Mouse (Mus musculus) kidney, embryonic 15.5 days (tissue): ENCODE measurements around the gene Catsper1. TPM values are rescaled to one million over a fixed set of nuclear protein-coding genes. Genes with fewer than 3 reads are reported as not detected.

ENCODE experiments used
- ATAC-seq: fragments of 200-750 bp; cut with Nextera tagmentation; replicated peaks from 2 replicates; pipeline ENCODE4 v1.8.0; 2017; ENCODE audit warnings: moderate TSS enrichment; ENCODE audit not compliant: low FRiP score
- H3K27ac ChIP-seq: fragments of 300-500 bp; sonication (generic); 2 replicates; pipeline ENCODE4 v1.5.1; 2015; ENCODE audit warnings: mild to moderate bottlenecking, inconsistent platforms
- H3K27me3 ChIP-seq: fragments of 300-500 bp; sonication (generic); 2 replicates; pipeline ENCODE4 v1.6.1; 2015; ENCODE audit warnings: inconsistent platforms
- H3K36me3 ChIP-seq: fragments of 300-500 bp; sonication (generic); 2 replicates; pipeline ENCODE4 v1.6.1; 2015; ENCODE audit warnings: inconsistent platforms
- H3K4me1 ChIP-seq: fragments of 300-500 bp; sonication (generic); 2 replicates; pipeline ENCODE4 v1.6.1; 2015; ENCODE audit warnings: inconsistent platforms
- H3K4me2 ChIP-seq: fragments of 300-500 bp; sonication (generic); 2 replicates; pipeline ENCODE4 v1.6.1; 2015; ENCODE audit warnings: moderate library complexity, mild to moderate bottlenecking, inconsistent platforms
- H3K4me3 ChIP-seq: fragments of 300-500 bp; sonication (generic); replicated peaks from 2 replicates; pipeline ENCODE4 v1.5.1; 2015; ENCODE audit warnings: mild to moderate bottlenecking, inconsistent platforms
- H3K9ac ChIP-seq: fragments of 300-500 bp; sonication (generic); 2 replicates; pipeline ENCODE4 v1.6.1; 2015; ENCODE audit warnings: mild to moderate bottlenecking, inconsistent platforms
- H3K9me3 ChIP-seq: fragments of 300-500 bp; sonication (generic); replicated peaks from 2 replicates; pipeline ENCODE4 v1.6.1; 2016; ENCODE audit warnings: inconsistent platforms
- WGBS: fragments of 180-500 bp; shearing (Covaris S2); methylation state at CpG from one replicate; pipeline ENCODE4 v1.1.7; 2015; ENCODE audit warnings: mixed read lengths; 5-methylcytosine and 5-hydroxymethylcytosine counted together
- polyA plus RNA-seq: library from polyadenylated mRNA; unstranded; fragments of >200 nt; fragmentation: Nextera tagmentation; extraction: Ambion mirVana; gene quantifications from 2 replicates; pipeline ENCODE4 v1.2.1, GENCODE M21; 2015

Gene Catsper1
- polyA plus RNA-seq: not detected in 2 replicates

DNA sequence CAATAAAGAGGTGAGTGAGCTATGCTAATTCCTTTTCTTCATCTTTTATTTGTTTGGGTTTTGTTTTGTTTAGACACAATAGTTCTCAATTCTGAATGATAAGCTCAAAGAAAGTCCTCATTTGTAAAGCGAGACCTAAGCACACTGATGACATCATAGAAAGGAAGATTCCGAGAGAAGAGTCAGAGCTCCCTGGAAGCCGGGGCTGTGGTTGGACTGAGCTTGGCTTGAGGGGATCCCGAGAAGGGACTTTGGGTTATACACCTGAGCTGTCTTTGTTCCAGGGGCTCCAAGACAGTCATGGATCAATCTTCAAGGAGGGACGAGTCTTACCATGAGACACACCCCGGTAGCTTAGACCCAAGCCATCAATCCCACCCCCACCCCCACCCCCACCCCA, at the start of gene Catsper1:
Catsper1 (plus strand) TSS at position 301 of the 400 bp plus-strand sequence.
- WGBS: 91% methylated on average over 6 of the region's 6 CpGs
- Histone ChIP-seq H3K27ac (no peak within 1 kb of the TSS), H3K36me3 (no peaks in the 10 kb centered on the region), H3K4me1 (0 out of 2 replicates have a peak, but pooled peaks cover 6% of the 10 kb centered on the region), H3K4me2 (no peak within 1 kb of the TSS), H3K27me3 (no peaks in the 10 kb centered on the region), H3K9me3 (no peaks in the 10 kb centered on the region), H3K9ac (no peak within 1 kb of the TSS), H3K4me3 (no peak within 1 kb of the TSS)
- ATAC-seq: no peak

- Histone ChIP-seq H3K9me3 (no peaks in the 10 kb centered on the region), H3K36me3 (peaks cover 41% of the 10 kb centered on the region), H3K4me2 (peak within 1 kb of the TSS; percentile 80), H3K4me3 (peak within 1 kb of the TSS; percentile 94), H3K9ac (peak within 1 kb of the TSS; percentile 83), H3K27me3 (peaks cover 11% of the 10 kb centered on the region; the same call in 1 of the 2 replicates), H3K27ac (peak within 1 kb of the TSS; percentile 91), H3K4me1 (peaks cover 48% of the 10 kb centered on the region)
- WGBS: under 1% methylated on average over 46 of the region's 46 CpGs
- ATAC-seq: peak; percentile 96
Observed at GRCm38 (mm10) chr19:5294972-5295735, 40.4 kb upstream of the Catsper1 start, which contains the start of gene Sf3b2. Gene Sf3b2, minus strand, starts transcription at chr19:5295455.

DNA sequence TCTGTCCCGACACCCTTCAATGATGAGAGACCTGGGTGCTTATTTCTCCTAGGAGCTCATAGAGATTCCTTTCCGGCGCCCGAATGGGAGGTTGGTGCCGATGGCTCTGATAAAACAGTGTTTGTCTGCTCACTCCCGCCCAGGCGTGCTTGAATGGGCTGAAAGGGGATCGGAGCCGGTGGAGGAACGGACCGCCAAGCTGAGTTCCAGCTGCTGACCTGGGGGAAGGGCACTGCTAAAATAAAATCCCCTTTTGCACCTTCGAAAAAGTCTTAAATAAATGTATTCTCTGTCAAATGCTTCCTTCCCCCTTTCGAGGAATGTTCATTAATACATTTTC, 39.8 kb upstream of the Catsper1 start:
- H3K4me1 ChIP-seq: peaks cover 48% of the 10 kb centered on the region
- peak overlapping the region; percentile 71 for H3K4me2 ChIP-seq
- peak overlapping the region; percentile 91 for H3K27ac ChIP-seq
- WGBS: 6% methylated on average over 13 of the region's 13 CpGs
- ATAC-seq: peak; percentile 57
- no peaks in the 10 kb centered on the region for H3K9me3 ChIP-seq
- peak overlapping the region; percentile 66 for H3K9ac ChIP-seq
- peaks cover 11% of the 10 kb centered on the region; the same call in 1 of the 2 replicates for H3K27me3 ChIP-seq
- peak overlapping the region; percentile 94 for H3K4me3 ChIP-seq
- H3K36me3 ChIP-seq: peaks cover 36% of the 10 kb centered on the region

GRCm38 (mm10) chr19:5296630-5297029, 38.9 kb upstream of the Catsper1 start:
- 29% methylated on average over 5 of the region's 5 CpGs for WGBS
- ATAC-seq: no peak
- peak overlapping the region; percentile 71; the same call in 1 of the 2 replicates for H3K4me2 ChIP-seq

DNA sequence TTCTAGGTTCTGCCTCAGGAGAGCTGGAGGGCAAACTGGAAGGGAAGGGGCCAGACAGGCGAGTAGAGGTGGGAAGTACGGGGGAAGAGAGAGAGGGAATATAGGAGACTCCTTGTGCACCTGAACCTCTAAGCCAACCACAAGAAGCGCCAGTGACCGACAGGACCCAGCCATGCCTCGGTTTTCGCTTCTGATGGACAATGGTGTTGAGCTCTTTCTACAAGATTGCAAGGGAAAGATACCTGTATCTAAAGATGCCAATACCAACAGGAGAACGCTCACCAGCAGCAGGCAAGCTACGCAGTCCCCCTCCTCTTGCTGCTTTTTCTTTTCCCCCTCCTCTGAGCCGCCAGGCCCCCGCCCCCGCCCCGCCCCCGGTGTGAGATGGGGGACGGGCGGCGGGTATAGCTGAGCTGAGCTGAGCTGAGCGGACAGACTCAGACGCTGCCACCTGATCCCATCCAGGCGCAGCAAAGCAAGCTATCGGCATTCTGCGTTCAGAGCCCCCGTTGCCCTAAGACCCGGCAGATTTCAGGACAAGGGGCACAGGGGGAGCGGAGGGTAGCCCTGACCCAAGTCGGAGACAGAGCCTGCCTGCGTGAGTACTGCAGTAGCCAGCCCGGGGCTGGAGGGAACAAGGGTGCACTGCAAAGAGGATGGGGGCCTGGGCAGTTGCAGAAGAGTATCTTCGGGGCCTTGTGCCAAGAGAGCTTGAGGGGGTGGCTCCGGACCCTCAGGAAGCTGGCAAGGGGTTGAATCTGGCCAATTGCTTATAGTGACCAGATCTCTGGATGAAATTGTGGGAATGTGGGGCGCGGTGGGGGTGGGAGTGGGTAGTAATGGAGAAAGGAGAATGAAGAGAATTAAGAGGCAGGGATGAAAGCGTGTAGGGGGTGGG, 37.4 kb upstream of the Catsper1 start, which contains the start of gene Gal3st3:
Gal3st3 (plus strand) TSS at position 429 of the 898 bp plus-strand sequence.
- H3K9ac ChIP-seq: peak within 1 kb of the TSS; percentile 66
- peak within 1 kb of the TSS; percentile 51 for H3K4me3 ChIP-seq
- 7% methylated on average over 32 of the region's 32 CpGs for WGBS
- peak within 1 kb of the TSS; percentile 84 for H3K4me2 ChIP-seq
- peaks cover 11% of the 10 kb centered on the region; the same call in 1 of the 2 replicates for H3K27me3 ChIP-seq
- no peak for ATAC-seq
- no peaks in the 10 kb centered on the region for H3K9me3 ChIP-seq
- peak within 1 kb of the TSS; percentile 56; the same call in 1 of the 2 replicates for H3K27ac ChIP-seq
- H3K36me3 ChIP-seq: peaks cover 12% of the 10 kb centered on the region
- peaks cover 45% of the 10 kb centered on the region for H3K4me1 ChIP-seq

More at GRCm38 (mm10) chr19:5296630-5297029, 38.9 kb upstream of the Catsper1 start:
- Histone ChIP-seq H3K9ac (no peak overlapping the region; the same call in 1 of the 2 replicates), H3K4me3 (no peak overlapping the region), H3K27me3 (peaks cover 11% of the 10 kb centered on the region; the same call in 1 of the 2 replicates), H3K4me1 (peaks cover 48% of the 10 kb centered on the region), H3K9me3 (no peaks in the 10 kb centered on the region), H3K36me3 (peaks cover 27% of the 10 kb centered on the region), H3K27ac (no peak overlapping the region)

DNA sequence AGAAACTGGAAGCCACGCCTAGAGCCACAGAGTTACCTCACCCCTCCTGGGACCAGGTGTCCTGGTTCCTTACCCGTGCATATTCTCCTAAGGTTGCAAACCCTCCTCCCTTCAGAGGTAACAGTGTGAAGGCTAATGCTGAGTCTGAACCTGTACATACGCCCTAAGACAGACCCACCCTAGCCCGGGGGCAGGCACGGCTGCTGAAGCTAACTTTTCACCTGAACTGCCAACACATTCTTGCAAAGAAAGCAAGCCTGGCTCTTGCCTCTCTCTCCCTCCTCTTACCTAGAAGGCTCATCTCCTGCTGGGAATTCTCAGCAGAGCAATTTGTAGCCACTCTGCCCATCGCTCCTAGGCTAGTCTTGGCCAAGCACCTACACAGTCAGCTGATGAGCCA, 35.0 kb upstream of the Catsper1 start:
- H3K4me3 ChIP-seq: no peak overlapping the region
- H3K36me3 ChIP-seq: no peaks in the 10 kb centered on the region
- no peak overlapping the region for H3K27ac ChIP-seq
- H3K4me1 ChIP-seq: peaks cover 34% of the 10 kb centered on the region
- H3K4me2 ChIP-seq: no peak overlapping the region
- no peaks in the 10 kb centered on the region for H3K9me3 ChIP-seq
- WGBS: 80% methylated on average over 6 of the region's 6 CpGs
- peaks cover 11% of the 10 kb centered on the region; the same call in 1 of the 2 replicates for H3K27me3 ChIP-seq
- no peak overlapping the region for H3K9ac ChIP-seq
- ATAC-seq: no peak

DNA sequence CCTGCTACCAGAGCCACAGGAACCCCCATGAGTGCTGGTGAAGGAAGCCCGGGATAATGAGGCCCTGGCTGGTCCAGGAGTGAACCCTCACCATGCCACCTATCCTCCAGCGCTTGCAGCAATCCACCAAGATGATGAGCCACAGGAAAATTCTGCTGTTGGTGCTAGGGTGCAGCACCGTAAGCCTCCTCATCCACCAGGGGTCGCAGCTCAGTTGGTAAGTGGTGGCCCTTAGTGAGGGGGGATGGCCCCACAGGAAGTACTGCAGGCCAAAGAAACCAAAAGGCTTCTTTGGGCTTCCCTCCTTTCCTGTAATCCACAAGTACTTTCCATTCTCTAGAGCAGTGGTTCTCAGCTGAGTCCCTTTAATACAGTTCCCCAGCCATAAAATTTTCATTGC, 33.1 kb upstream of the Catsper1 start:
- Histone ChIP-seq H3K4me2 (no peak overlapping the region), H3K4me1 (peaks cover 20% of the 10 kb centered on the region), H3K27ac (no peak overlapping the region), H3K36me3 (no peaks in the 10 kb centered on the region), H3K4me3 (no peak overlapping the region), H3K27me3 (peaks cover 9% of the 10 kb centered on the region), H3K9ac (no peak overlapping the region), H3K9me3 (no peaks in the 10 kb centered on the region)
- WGBS: 20% methylated on average over 4 of the region's 4 CpGs
- ATAC-seq: no peak

- Histone ChIP-seq H3K36me3 (peaks cover 6% of the 10 kb centered on the region), H3K27me3 (peaks cover 7% of the 10 kb centered on the region; the same call in 1 of the 2 replicates), H3K9ac (no peak overlapping the region), H3K4me2 (no peak overlapping the region), H3K27ac (no peak overlapping the region), H3K4me1 (peaks cover 5% of the 10 kb centered on the region; the same call in 1 of the 2 replicates), H3K4me3 (no peak overlapping the region), H3K9me3 (no peaks in the 10 kb centered on the region)
- WGBS: 93% methylated on average over 6 of the region's 6 CpGs
- no peak for ATAC-seq
Observed at GRCm38 (mm10) chr19:5306279-5306678, 29.3 kb upstream of the Catsper1 start.

- Histone ChIP-seq H3K4me2 (peak overlapping the region; percentile 52), H3K9ac (no peak overlapping the region), H3K4me3 (peak overlapping the region; percentile 23), H3K27ac (no peak overlapping the region), H3K36me3 (peaks cover 6% of the 10 kb centered on the region), H3K27me3 (peaks cover 7% of the 10 kb centered on the region; the same call in 1 of the 2 replicates), H3K4me1 (peaks cover 5% of the 10 kb centered on the region; the same call in 1 of the 2 replicates), H3K9me3 (no peaks in the 10 kb centered on the region)
- 47% methylated on average over 98 of the region's 98 CpGs for WGBS
- no peak for ATAC-seq
Observed at GRCm38 (mm10) chr19:5306968-5307734, 28.4 kb upstream of the Catsper1 start.

- ATAC-seq: no peak
- no peak overlapping the region for H3K4me2 ChIP-seq
- no peak overlapping the region for H3K27ac ChIP-seq
- WGBS: 81% methylated on average over 7 of the region's 7 CpGs
- peaks cover 5% of the 10 kb centered on the region; the same call in 1 of the 2 replicates for H3K4me1 ChIP-seq
- H3K36me3 ChIP-seq: peaks cover 6% of the 10 kb centered on the region
- no peaks in the 10 kb centered on the region for H3K9me3 ChIP-seq
- peaks cover 7% of the 10 kb centered on the region; the same call in 1 of the 2 replicates for H3K27me3 ChIP-seq
- no peak overlapping the region for H3K4me3 ChIP-seq
- no peak overlapping the region for H3K9ac ChIP-seq
Observed at GRCm38 (mm10) chr19:5309025-5309424, 26.5 kb upstream of the Catsper1 start.

- H3K4me3 ChIP-seq: no peak overlapping the region
- H3K36me3 ChIP-seq: no peaks in the 10 kb centered on the region
- no peaks in the 10 kb centered on the region for H3K27me3 ChIP-seq
- ATAC-seq: no peak
- no peak overlapping the region for H3K9ac ChIP-seq
- no peaks in the 10 kb centered on the region for H3K4me1 ChIP-seq
- no peak overlapping the region for H3K27ac ChIP-seq
- no peak overlapping the region for H3K4me2 ChIP-seq
- H3K9me3 ChIP-seq: peaks cover 10% of the 10 kb centered on the region
- 92% methylated on average over 8 of the region's 8 CpGs for WGBS
Observed at GRCm38 (mm10) chr19:5313189-5313588, 22.4 kb upstream of the Catsper1 start.
